Mouse (Mus musculus): ENCODE results near the gene Arsk. TPM values are rescaled to one million over a fixed set of nuclear protein-coding genes. Genes with fewer than 3 reads are reported as not detected.

Gene Arsk
- polyA plus RNA-seq, 1 experiment from 2014 or later = 5.8 TPM

DNA sequence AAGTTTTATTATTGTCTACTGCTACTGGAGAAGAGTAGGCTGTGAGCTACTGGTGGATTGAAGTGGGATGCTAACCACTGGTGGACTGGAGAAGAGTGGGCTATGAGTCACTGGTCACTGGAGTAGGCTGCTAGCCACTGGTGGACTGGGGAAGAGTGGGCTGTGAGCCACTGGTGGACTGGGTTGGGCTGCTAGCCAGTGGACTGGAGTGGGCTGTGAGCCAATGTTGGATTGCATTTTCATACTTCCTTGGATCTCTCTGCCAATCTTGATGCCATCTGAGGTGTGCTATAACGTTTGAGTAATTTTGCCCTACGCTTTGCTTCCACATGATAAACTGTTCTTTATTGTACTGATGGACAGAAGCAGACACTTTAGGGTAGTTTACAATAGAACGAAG, 36.3 kb downstream of the Arsk start:
- no peaks in the 10 kb centered on the region for H3K4me1 ChIP-seq
- H3K4me2 ChIP-seq = no peak overlapping the region
- no peaks in the 10 kb centered on the region for H3K9me3 ChIP-seq
- H3K27me3 ChIP-seq = peaks cover 10% of the 10 kb centered on the region
- ATAC-seq (ENCODE audit: low FRiP score) = no peak
- H3K27ac ChIP-seq = no peak overlapping the region
- no peak overlapping the region for H3K4me3 ChIP-seq (replicated peaks)
- WGBS = 87% methylated on average over 3 of the region's 3 CpGs
- H3K36me3 ChIP-seq (replicated peaks) = peaks cover 8% of the 10 kb centered on the region; the same call in 1 of the 2 replicates
- no peak overlapping the region for H3K9ac ChIP-seq

GRCm38 (mm10) chr13:76059591-76059990, 38.9 kb downstream of the Arsk start:
- no peak overlapping the region for H3K4me2 ChIP-seq
- ATAC-seq (ENCODE audit: low FRiP score) = no peak
- WGBS = 91% methylated on average over 4 of the region's 4 CpGs

GRCm38 (mm10) chr13:76057267-76058069, 41.0 kb downstream of the Arsk start:
- no peak overlapping the region for H3K27ac ChIP-seq
- no peak overlapping the region for H3K4me3 ChIP-seq (replicated peaks)
- 72% methylated on average over 10 of the region's 10 CpGs for WGBS
- H3K4me1 ChIP-seq = peaks cover 16% of the 10 kb centered on the region
- H3K9me3 ChIP-seq = no peaks in the 10 kb centered on the region
- peaks cover 51% of the 10 kb centered on the region for H3K27me3 ChIP-seq
- H3K9ac ChIP-seq = no peak overlapping the region
- H3K4me2 ChIP-seq = no peak overlapping the region
- no peak for ATAC-seq (ENCODE audit: low FRiP score)
- 0 out of 2 replicates have a peak, but pooled peaks cover 4% of the 10 kb centered on the region for H3K36me3 ChIP-seq (replicated peaks)

More at GRCm38 (mm10) chr13:76059591-76059990, 38.9 kb downstream of the Arsk start:
- H3K27ac ChIP-seq = no peak overlapping the region
- peaks cover 16% of the 10 kb centered on the region for H3K4me1 ChIP-seq
- no peak overlapping the region for H3K4me3 ChIP-seq (replicated peaks)
- no peak overlapping the region for H3K9ac ChIP-seq
- no peaks in the 10 kb centered on the region for H3K9me3 ChIP-seq
- 0 out of 2 replicates have a peak, but pooled peaks cover 4% of the 10 kb centered on the region for H3K36me3 ChIP-seq (replicated peaks)
- peaks cover 33% of the 10 kb centered on the region for H3K27me3 ChIP-seq

DNA sequence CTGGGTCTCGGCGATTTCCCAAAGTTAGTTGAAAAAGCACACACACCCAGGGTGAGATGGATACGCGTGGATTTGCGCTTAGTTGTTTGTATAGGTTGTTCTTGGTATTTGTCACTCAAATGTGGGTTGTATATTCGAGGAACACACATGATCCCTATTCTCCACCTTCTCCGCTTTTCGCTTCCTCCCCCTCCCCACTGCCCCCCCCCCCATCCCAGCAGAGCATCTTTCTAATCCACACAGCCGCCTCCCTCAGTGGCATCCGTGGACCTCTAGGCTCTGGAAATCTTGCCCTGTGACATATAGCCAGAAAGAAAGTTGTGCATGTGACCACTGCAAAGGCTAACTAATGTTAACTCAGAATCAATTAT, 41.6 kb downstream of the Arsk start, which contains the start of gene Gpr150:
Gpr150 (minus strand) TSS at position 101 of the 371 bp plus-strand sequence.
- 13% methylated on average over 10 of the region's 10 CpGs for WGBS

GRCm38 (mm10) chr13:76056261-76056724, 42.2 kb downstream of the Arsk start:
- H3K27ac ChIP-seq = no peak overlapping the region
- peak; percentile 91 for ATAC-seq (ENCODE audit: low FRiP score)
- H3K9ac ChIP-seq = peak overlapping the region; percentile 54
- under 1% methylated on average over 34 of the region's 34 CpGs for WGBS
- H3K4me1 ChIP-seq = peaks cover 16% of the 10 kb centered on the region
- H3K36me3 ChIP-seq (replicated peaks) = no peaks in the 10 kb centered on the region
- H3K27me3 ChIP-seq = peaks cover 52% of the 10 kb centered on the region
- H3K9me3 ChIP-seq = no peaks in the 10 kb centered on the region
- H3K4me3 ChIP-seq (replicated peaks) = peak overlapping the region; percentile 51
- H3K4me2 ChIP-seq = peak overlapping the region; percentile 97

More for the DNA sequence above, 41.6 kb downstream of the Arsk start, which contains the start of gene Gpr150:
- H3K9ac ChIP-seq = peak within 1 kb of the TSS; percentile 54
- H3K4me3 ChIP-seq (replicated peaks) = peak within 1 kb of the TSS; percentile 51
- no peaks in the 10 kb centered on the region for H3K36me3 ChIP-seq (replicated peaks)
- H3K27ac ChIP-seq = no peak within 1 kb of the TSS
- peaks cover 52% of the 10 kb centered on the region for H3K27me3 ChIP-seq
- H3K4me1 ChIP-seq = peaks cover 16% of the 10 kb centered on the region
- peak within 1 kb of the TSS; percentile 97 for H3K4me2 ChIP-seq
- no peaks in the 10 kb centered on the region for H3K9me3 ChIP-seq
- ATAC-seq (ENCODE audit: low FRiP score) = no peak; the same call in 1 of the 2 replicates

DNA sequence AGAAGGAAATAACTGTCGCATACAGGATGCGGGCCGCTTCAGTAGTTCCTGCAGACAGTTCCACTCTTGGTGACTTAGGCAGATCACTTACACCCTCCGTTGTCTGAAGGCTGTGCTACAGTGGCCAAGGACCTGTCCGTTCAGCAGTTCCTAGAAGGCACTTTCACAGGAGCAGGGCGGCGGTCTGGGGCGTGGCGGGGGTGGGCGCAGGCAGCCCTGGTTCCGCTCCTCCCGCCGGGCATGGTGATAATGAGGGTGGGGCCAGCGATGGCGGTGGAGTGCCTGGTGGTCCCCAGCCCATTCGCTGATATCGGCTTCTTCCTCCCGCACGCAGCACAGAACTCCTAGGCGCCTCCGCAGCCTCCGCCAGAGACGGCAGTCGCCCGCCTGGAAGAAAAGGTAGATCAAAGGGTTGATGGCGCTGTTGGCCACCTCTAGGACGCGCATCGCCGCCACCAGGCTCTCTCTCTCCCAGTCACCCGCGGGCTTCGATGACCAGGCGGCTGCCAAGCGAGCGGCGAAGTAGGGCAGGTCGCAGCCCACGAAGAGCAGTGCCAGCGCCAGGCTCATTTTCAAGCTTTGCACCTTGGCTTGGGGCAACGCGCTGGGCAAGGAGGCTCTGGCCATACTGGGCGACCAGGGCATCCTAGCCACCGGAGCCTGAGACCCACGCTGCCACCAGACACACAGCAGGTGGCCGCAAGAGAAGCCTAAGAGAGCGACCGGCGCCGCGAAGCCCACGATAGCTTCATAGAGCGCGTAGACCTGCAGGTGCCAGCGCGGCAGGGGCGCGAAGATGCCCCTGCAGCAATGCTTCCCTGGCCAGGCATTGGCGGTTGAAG, 42.8 kb downstream of the Arsk start:
- peaks cover 16% of the 10 kb centered on the region for H3K4me1 ChIP-seq
- WGBS = under 1% methylated on average over 54 of the region's 59 CpGs
- peak overlapping the region; percentile 51 for H3K4me3 ChIP-seq (replicated peaks)
- peak overlapping the region; percentile 97 for H3K4me2 ChIP-seq
- H3K9me3 ChIP-seq = no peaks in the 10 kb centered on the region
- peak overlapping the region; percentile 54 for H3K9ac ChIP-seq
- H3K27me3 ChIP-seq = peaks cover 52% of the 10 kb centered on the region
- ATAC-seq (ENCODE audit: low FRiP score) = peak; percentile 68
- no peaks in the 10 kb centered on the region for H3K36me3 ChIP-seq (replicated peaks)
- no peak overlapping the region for H3K27ac ChIP-seq

- Histone ChIP-seq H3K9me3 (no peaks in the 10 kb centered on the region), H3K9ac (no peak overlapping the region), H3K36me3 (replicated peaks) (no peaks in the 10 kb centered on the region), H3K4me2 (no peak overlapping the region), H3K4me3 (replicated peaks) (no peak overlapping the region), H3K27me3 (no peaks in the 10 kb centered on the region), H3K27ac (no peak overlapping the region), H3K4me1 (no peaks in the 10 kb centered on the region)
- ATAC-seq (ENCODE audit: low FRiP score) = no peak
Observed at GRCm38 (mm10) chr13:76044971-76045370, 53.5 kb downstream of the Arsk start.

- H3K9ac ChIP-seq = no peak overlapping the region
- no peaks in the 10 kb centered on the region for H3K4me1 ChIP-seq
- no peak overlapping the region for H3K4me3 ChIP-seq (replicated peaks)
- H3K27ac ChIP-seq = no peak overlapping the region
- no peaks in the 10 kb centered on the region for H3K27me3 ChIP-seq
- H3K36me3 ChIP-seq (replicated peaks) = no peaks in the 10 kb centered on the region
- 71% methylated on average over 1 of the region's 1 CpGs for WGBS
- no peaks in the 10 kb centered on the region for H3K9me3 ChIP-seq
- H3K4me2 ChIP-seq = no peak overlapping the region
- ATAC-seq (ENCODE audit: low FRiP score) = no peak
Observed at GRCm38 (mm10) chr13:76042455-76042854, 56.0 kb downstream of the Arsk start.

- 79% methylated on average over 3 of the region's 3 CpGs for WGBS
- H3K4me2 ChIP-seq = no peak overlapping the region
- H3K9ac ChIP-seq = no peak overlapping the region
- no peak for ATAC-seq (ENCODE audit: low FRiP score)
- H3K27me3 ChIP-seq = 0 out of 2 replicates have a peak, but pooled peaks cover 3% of the 10 kb centered on the region
- H3K36me3 ChIP-seq (replicated peaks) = no peaks in the 10 kb centered on the region
- no peak overlapping the region for H3K4me3 ChIP-seq (replicated peaks)
- no peaks in the 10 kb centered on the region for H3K9me3 ChIP-seq
- no peaks in the 10 kb centered on the region for H3K4me1 ChIP-seq
- no peak overlapping the region for H3K27ac ChIP-seq
Observed at GRCm38 (mm10) chr13:76024588-76024987, 73.9 kb downstream of the Arsk start.

DNA sequence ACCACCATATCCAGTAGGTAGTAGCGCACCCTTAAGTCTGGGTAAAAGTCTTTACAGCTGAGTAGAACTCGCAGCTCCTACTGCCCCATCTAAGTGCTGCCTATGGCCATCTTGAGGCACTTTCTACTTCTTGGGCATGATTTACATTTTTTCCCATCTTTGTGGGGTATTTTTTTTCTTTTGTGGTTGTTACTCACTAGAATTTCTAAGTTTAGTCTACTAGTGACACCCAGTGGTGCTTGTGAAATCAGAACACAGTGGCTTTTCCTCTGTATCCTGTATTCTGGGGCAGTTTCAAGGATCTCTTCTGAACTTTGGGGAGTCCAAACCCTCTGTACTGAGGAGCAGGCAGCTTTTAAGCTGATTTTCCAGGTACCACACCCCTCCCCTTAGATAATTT, 76.7 kb downstream of the Arsk start:
- no peak overlapping the region for H3K27ac ChIP-seq
- H3K27me3 ChIP-seq = 0 out of 2 replicates have a peak, but pooled peaks cover 3% of the 10 kb centered on the region
- ATAC-seq (ENCODE audit: low FRiP score) = no peak
- no peak overlapping the region for H3K9ac ChIP-seq
- H3K4me1 ChIP-seq = peaks cover 8% of the 10 kb centered on the region
- H3K9me3 ChIP-seq = no peaks in the 10 kb centered on the region
- no peak overlapping the region for H3K4me3 ChIP-seq (replicated peaks)
- WGBS = 89% methylated on average over 2 of the region's 2 CpGs
- no peak overlapping the region for H3K4me2 ChIP-seq
- no peaks in the 10 kb centered on the region for H3K36me3 ChIP-seq (replicated peaks)

DNA sequence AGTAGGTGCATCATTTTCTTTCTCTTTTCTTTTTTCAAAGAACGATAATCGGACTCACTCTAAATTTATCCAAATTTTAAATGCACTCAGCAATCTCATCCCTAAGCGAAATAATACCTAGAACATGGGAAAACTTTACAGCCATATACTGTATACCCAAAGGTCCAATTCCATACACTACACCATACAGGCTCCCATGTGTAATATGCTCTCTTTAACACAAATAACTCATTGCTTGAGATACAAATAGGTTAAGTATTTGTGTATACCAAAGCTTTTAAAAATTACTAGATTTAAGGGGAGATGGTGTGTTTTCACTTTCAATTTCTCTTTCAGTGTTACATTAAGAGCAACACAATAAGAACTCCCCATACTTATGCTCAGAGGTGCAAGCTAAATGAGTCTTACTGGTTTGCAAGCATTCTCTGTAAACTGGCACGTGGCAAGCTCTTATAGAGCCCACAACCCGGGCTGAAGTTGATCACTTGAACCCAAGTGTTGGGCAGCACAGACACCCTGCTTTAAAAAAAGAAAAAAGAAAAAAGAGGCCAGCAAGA, 79.5 kb downstream of the Arsk start:
- H3K9me3 ChIP-seq = no peaks in the 10 kb centered on the region
- H3K4me3 ChIP-seq (replicated peaks) = peak overlapping the region; percentile 65
- no peak overlapping the region for H3K27ac ChIP-seq
- H3K4me1 ChIP-seq = peaks cover 8% of the 10 kb centered on the region
- 41% methylated on average over 5 of the region's 5 CpGs for WGBS
- peak; percentile 68 for ATAC-seq (ENCODE audit: low FRiP score)
- 0 out of 2 replicates have a peak, but pooled peaks cover 3% of the 10 kb centered on the region for H3K27me3 ChIP-seq
- H3K36me3 ChIP-seq (replicated peaks) = no peaks in the 10 kb centered on the region
- H3K9ac ChIP-seq = no peak overlapping the region
- H3K4me2 ChIP-seq = peak overlapping the region; percentile 65

Data from forebrain, embryonic 12.5 days (tissue).